Mouse (Mus musculus): ENCODE data around the gene Lrriq3. TPM values are rescaled to one million over a fixed set of nuclear protein-coding genes. Genes with fewer than 3 reads are reported as not detected.

Gene Lrriq3
- total RNA-seq (2012; rRNA removed) (0.19 and 0.26 TPM in 2 replicates), polyA plus RNA-seq (2012; ENCODE audit: insufficient read depth in 1 of 2, insufficient read length in 2 of 2, low read depth in 1 of 2, low replicate concordance in 2 of 2, missing spikeins in 1 of 2) (under 1 TPM in 1 of 2 experiments, not detected in 1; 0.24 TPM)

DNA sequence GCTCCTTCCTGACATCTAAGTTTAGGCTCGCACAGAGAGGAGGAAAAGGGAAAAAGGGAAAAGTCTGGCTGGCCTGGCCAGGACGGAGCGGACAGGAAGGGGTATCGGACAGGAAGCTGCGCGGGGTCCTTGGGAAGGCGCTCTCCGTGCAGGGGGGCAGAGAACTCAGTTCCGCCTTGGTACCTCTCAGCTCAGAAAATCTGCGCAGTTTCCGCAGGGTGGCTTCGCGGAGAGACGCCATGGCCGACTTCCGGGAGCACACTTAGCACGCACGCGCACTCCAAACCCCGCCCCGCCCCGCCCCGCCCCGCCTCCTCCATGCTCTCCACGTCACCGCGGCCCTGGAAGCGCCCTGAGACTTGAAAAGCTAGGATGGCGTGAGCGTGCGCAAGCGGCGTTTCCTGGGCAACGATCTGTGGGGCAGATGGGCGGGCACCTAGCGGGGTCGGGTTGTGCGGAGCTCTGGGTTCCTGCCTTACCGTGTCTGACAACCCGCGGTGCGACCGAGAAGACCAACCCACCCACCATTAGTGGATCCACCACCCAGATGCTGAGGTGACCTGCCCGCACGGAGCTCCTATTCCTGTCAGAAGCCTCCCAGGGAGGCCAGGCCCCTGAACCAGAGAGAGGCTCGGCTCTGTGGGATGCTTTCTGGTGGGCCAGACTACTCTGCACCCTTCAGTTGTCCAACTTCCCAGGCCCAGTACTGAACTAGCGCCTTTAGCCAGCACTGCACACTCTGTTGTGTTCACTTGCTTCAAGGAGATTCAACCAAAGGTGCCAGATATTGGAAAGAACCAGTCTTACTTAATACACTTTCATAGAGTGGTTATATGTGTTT lies at the start of gene Lrriq3, which contains the start of gene Fpgt:
Gene Lrriq3 (plus strand): TSS at position 319 of the 841 bp plus-strand sequence.
Gene Fpgt (minus strand): TSS at position 288 of the 841 bp plus-strand sequence.
- TF ChIP-seq POLR2A (IDR thresholded peaks at IDR 0.05; ENCODE audit: control insufficient read depth in 1 of 2, insufficient read depth in 1 of 2, low read depth in 1 of 2, low read length in 2 of 2, poor library complexity in 1 of 2) (peak; percentile 40 to 67; a peak in 3 of 4 replicates), NRF1 (IDR thresholded peaks at IDR 0.05; ENCODE audit: insufficient read depth, low read depth, low read length, poor library complexity, severe bottlenecking) (peak; percentile 79), USF1 (IDR thresholded peaks at IDR 0.05; ENCODE audit: low read depth, low read length) (no peak), MYC (IDR thresholded peaks at IDR 0.05; ENCODE audit: low read depth, low read length) (no peak), KAT2A (conservative IDR thresholded peaks at IDR 0.05; ENCODE audit: low read depth, low read length) (no peak; the same call in 1 of the 2 replicates), TBP (IDR thresholded peaks at IDR 0.05; ENCODE audit: low read depth, low read length) (peak; percentile 72), RCOR1 (IDR thresholded peaks at IDR 0.05; ENCODE audit: low read depth, low read length) (no peak), CHD2 (IDR thresholded peaks at IDR 0.05; ENCODE audit: low read length) (no peak), GATA1 (IDR thresholded peaks at IDR 0.05; ENCODE audit: low read depth, low read length) (no peak; the same call in 1 of the 2 replicates), HCFC1 (IDR thresholded peaks at IDR 0.05; ENCODE audit: low read depth, low read length) (peak; percentile 91), TCF12 (IDR thresholded peaks at IDR 0.05; ENCODE audit: low read depth, low read length) (peak; percentile 20; the same call in 1 of the 2 replicates), CHD1 (IDR thresholded peaks at IDR 0.05; ENCODE audit: low read depth, low read length) (no peak), USF2 (IDR thresholded peaks at IDR 0.05; ENCODE audit: borderline replicate concordance in 1 of 2, insufficient read depth in 1 of 2, low read depth in 1 of 2, low read length in 2 of 2) (no peak), MAFK (IDR thresholded peaks at IDR 0.05; ENCODE audit: borderline replicate concordance, low read depth, low read length) (no peak), SIN3A (IDR thresholded peaks at IDR 0.05; ENCODE audit: low read length) (no peak; the same call in none of the 2 replicates), MXI1 (IDR thresholded peaks at IDR 0.05; ENCODE audit: low read depth, low read length) (peak; percentile 77), MAZ (IDR thresholded peaks at IDR 0.05; ENCODE audit: low read depth, low read length) (no peak; the same call in 1 of the 2 replicates), POLR2AphosphoS2 (IDR thresholded peaks at IDR 0.05; ENCODE audit: low read length) (no peak), NELFE (IDR thresholded peaks at IDR 0.05; ENCODE audit: low read depth, low read length) (peak; percentile 70), ETS1 (IDR thresholded peaks at IDR 0.05; ENCODE audit: low read depth, low read length) (peak; percentile 32; the same call in 1 of the 2 replicates), MAX (IDR thresholded peaks at IDR 0.05; ENCODE audit: low read length) (0 out of 2 replicates have a peak, but pooled peaks have one; percentile 49), ELF1 (IDR thresholded peaks at IDR 0.05; ENCODE audit: low read depth, low read length) (peak; percentile 88), ZKSCAN1 (IDR thresholded peaks at IDR 0.05; ENCODE audit: low read depth, low read length) (no peak)

More for the DNA sequence above, at the start of gene Lrriq3, which contains the start of gene Fpgt:
- no peaks in the 10 kb centered on the region; a peak in 1 of 4 replicates for H3K4me1 ChIP-seq (ENCODE audit: control insufficient read depth in 1 of 2, insufficient read depth in 2 of 2, low read length in 2 of 2)
- peak within 1 kb of the TSS; percentile 70 to 94 for H3K4me3 ChIP-seq (ENCODE audit: control insufficient read depth in 1 of 2, insufficient read depth in 1 of 2, low read depth in 2 of 2, low read length in 2 of 2)
- no peaks in the 10 kb centered on the region for H3K9me3 ChIP-seq (replicated peaks; ENCODE audit: insufficient read depth, low read length)
- DNase-seq (ENCODE audit: low read depth, low spot score), result peak; percentile 95
- peaks cover 0 to 8% of the 10 kb centered on the region in 2 experiments; a peak in 2 of 4 replicates for H3K36me3 ChIP-seq (ENCODE audit: control insufficient read depth in 1 of 2, insufficient read depth in 2 of 2, low read length in 2 of 2)
- no peaks in the 10 kb centered on the region; the same call in 1 of the 2 replicates for H3K79me2 ChIP-seq (ENCODE audit: control insufficient read depth, insufficient read depth, low read length, poor library complexity)
- peak within 1 kb of the TSS; percentile 74 for H3K27ac ChIP-seq (ENCODE audit: control insufficient read depth, low read depth, low read length)
- peak within 1 kb of the TSS; percentile 85 for H3K9ac ChIP-seq (ENCODE audit: control insufficient read depth, low read depth, low read length, poor library complexity, severe bottlenecking)
- H3K27me3 ChIP-seq (ENCODE audit: control insufficient read depth in 1 of 2, insufficient read depth in 2 of 2, low read length in 2 of 2), result no peaks in the 10 kb centered on the region
